In the genomic region with DNA sequence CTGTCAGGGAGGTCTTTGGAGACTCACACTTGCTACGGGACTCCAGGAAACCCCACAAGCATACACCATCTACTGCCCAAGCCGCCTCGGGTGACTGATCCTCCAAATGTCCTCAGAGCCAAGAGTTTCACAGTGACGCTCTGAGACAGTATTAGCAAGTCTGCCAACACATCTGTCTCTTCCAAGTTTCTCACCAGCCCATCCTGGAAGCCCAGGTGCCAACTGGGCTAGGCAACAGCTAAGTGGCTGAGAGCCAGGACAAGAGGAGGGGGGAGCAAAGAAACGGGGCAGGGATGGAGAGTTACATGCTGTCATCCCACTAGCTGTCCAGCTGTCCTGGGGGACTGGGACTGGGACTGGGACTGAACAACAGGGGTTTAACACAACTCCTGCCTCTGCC, we compare ENCODE assay signal across 12 mouse cellular contexts. TPM values are rescaled to one million over a fixed set of nuclear protein-coding genes. Genes with fewer than 3 reads are reported as not detected.
DNase-seq lines count a peak whose midpoint lies in the region; ATAC-seq and TF ChIP-seq lines count a peak whose summit lies in the region.
"Had no signal": no experiment of that assay in that cellular context is flagged by ENCODE, and none has a peak within 500 bp of the region (broad histone marks: within the 10 kb centered on the region; RNA-seq: fewer than 3 reads in every experiment).

No protein-coding gene starts in this region.

- no peaks in the 10 kb centered on the region for H3K9me3 ChIP-seq in heart, embryonic 12.5 days (replicated peaks)
- no peaks in the 10 kb centered on the region for H3K9me3 ChIP-seq in lung, embryonic 16.5 days (ENCODE audit: control insufficient read depth, low read length)
- no peaks in the 10 kb centered on the region for H3K9me3 ChIP-seq in heart, embryonic 13.5 days
- no peaks in the 10 kb centered on the region for H3K9me3 ChIP-seq in midbrain, embryonic 13.5 days
- H3K9me3 ChIP-seq: hindbrain, embryonic 15.5 days had no signal

- no peak overlapping the region; the same call in 1 of the 2 replicates for H3K27ac ChIP-seq in heart, embryonic 12.5 days (ENCODE audit: poor library complexity, severe bottlenecking)
- no peak overlapping the region for H3K27ac ChIP-seq in lung, embryonic 16.5 days (ENCODE audit: low read length)
- H3K27ac ChIP-seq in heart, embryonic 13.5 days (replicated peaks): no peak overlapping the region
- H3K27ac ChIP-seq in small intestine, adult 2 months (ENCODE audit: insufficient read depth, low read depth, low read length): peak overlapping the region; percentile 4; the same call in 1 of the 2 replicates
- H3K27ac ChIP-seq in midbrain, embryonic 13.5 days: no peak overlapping the region
- H3K27ac ChIP-seq: hindbrain, embryonic 15.5 days had no signal

- TF ChIP-seq CTCF in lung, adult 2 months (IDR thresholded peaks at IDR 0.05; ENCODE audit: insufficient read depth, low read length): no peak
- TF ChIP-seq CTCF in small intestine, adult 2 months (IDR thresholded peaks at IDR 0.05; ENCODE audit: extremely low read depth, insufficient read length, insufficient replicate concordance, low read depth, low read length): no peak

- no peaks in the 10 kb centered on the region for H3K27me3 ChIP-seq in heart, embryonic 12.5 days (replicated peaks)
- no peaks in the 10 kb centered on the region for H3K27me3 ChIP-seq in lung, embryonic 16.5 days (ENCODE audit: control insufficient read depth, insufficient read depth, low read depth, low read length)
- no peaks in the 10 kb centered on the region for H3K27me3 ChIP-seq in heart, embryonic 13.5 days (replicated peaks)
- no peaks in the 10 kb centered on the region for H3K27me3 ChIP-seq in small intestine, adult 2 months (ENCODE audit: control insufficient read depth, insufficient read depth, low read length)
- no peaks in the 10 kb centered on the region for H3K27me3 ChIP-seq in midbrain, embryonic 13.5 days
- H3K27me3 ChIP-seq: hindbrain, embryonic 15.5 days had no signal

- peak; percentile 27 for DNase-seq in heart, adult 8-10 months (ENCODE audit: low spot score)
- no peak for DNase-seq in lung, adult 2 months
- no peak for DNase-seq in thymus, postnatal 4 days
- DNase-seq: cerebellum, adult 8-10 months; right cerebral cortex, postnatal 14 days had no signal

- TF ChIP-seq POLR2A in lung, adult 2 months (IDR thresholded peaks at IDR 0.05; ENCODE audit: borderline replicate concordance, extremely low read depth, low read depth, low read length): no peak
- no peak for TF ChIP-seq POLR2A in small intestine, adult 2 months (IDR thresholded peaks at IDR 0.05; ENCODE audit: low read depth, low read length)

- H3K4me3 ChIP-seq in heart, embryonic 12.5 days: no peak overlapping the region
- H3K4me3 ChIP-seq in lung, embryonic 16.5 days (ENCODE audit: low read length): no peak overlapping the region
- no peak overlapping the region for H3K4me3 ChIP-seq in lung, adult 2 months (replicated peaks; ENCODE audit: extremely low read depth, low read depth, low read length)
- H3K4me3 ChIP-seq in heart, embryonic 13.5 days: no peak overlapping the region
- H3K4me3 ChIP-seq in small intestine, adult 2 months (ENCODE audit: low read depth, low read length): no peak overlapping the region
- no peak overlapping the region for H3K4me3 ChIP-seq in midbrain, embryonic 13.5 days (replicated peaks)
- H3K4me3 ChIP-seq: hindbrain, embryonic 15.5 days had no signal

- H3K4me1 ChIP-seq in heart, embryonic 12.5 days (replicated peaks): peaks cover 91% of the 10 kb centered on the region
- peaks cover 93% of the 10 kb centered on the region for H3K4me1 ChIP-seq in lung, embryonic 16.5 days (replicated peaks; ENCODE audit: control insufficient read depth, insufficient read depth, low read length)
- H3K4me1 ChIP-seq in lung, adult 2 months (ENCODE audit: control insufficient read depth, insufficient read depth, low read length): peaks cover 40% of the 10 kb centered on the region
- peaks cover 98% of the 10 kb centered on the region for H3K4me1 ChIP-seq in heart, embryonic 13.5 days
- peaks cover 33% of the 10 kb centered on the region for H3K4me1 ChIP-seq in small intestine, adult 2 months (ENCODE audit: control insufficient read depth, insufficient read depth, insufficient read length, low read length)
- H3K4me1 ChIP-seq in midbrain, embryonic 13.5 days (replicated peaks): peaks cover 7% of the 10 kb centered on the region; the same call in 1 of the 2 replicates

- ATAC-seq in heart, embryonic 12.5 days (ENCODE audit: insufficient number of reproducible peaks, low FRiP score): no peak
- peak; percentile 81 for ATAC-seq in lung, embryonic 16.5 days (ENCODE audit: low read depth)
- ATAC-seq in heart, embryonic 13.5 days (ENCODE audit: extremely low read depth, insufficient number of reproducible peaks, low FRiP score, low TSS enrichment): no peak
- ATAC-seq in midbrain, embryonic 13.5 days: no peak
- ATAC-seq: activated CD4-positive, CD25-positive, alpha-beta regulatory T cell, adult 4 months had no signal

- H3K4me2 ChIP-seq in heart, embryonic 12.5 days: no peak overlapping the region
- H3K4me2 ChIP-seq in lung, embryonic 16.5 days (ENCODE audit: low read depth, low read length): no peak overlapping the region
- H3K4me2 ChIP-seq in heart, embryonic 13.5 days: no peak overlapping the region
- H3K4me2 ChIP-seq in midbrain, embryonic 13.5 days (replicated peaks): no peak overlapping the region
- H3K4me2 ChIP-seq: hindbrain, embryonic 15.5 days had no signal

- 0 out of 2 replicates have a peak, but pooled peaks cover 5% of the 10 kb centered on the region for H3K36me3 ChIP-seq in heart, embryonic 12.5 days
- H3K36me3 ChIP-seq in lung, embryonic 16.5 days (ENCODE audit: control insufficient read depth, insufficient read depth, low read length): no peaks in the 10 kb centered on the region
- H3K36me3 ChIP-seq in heart, embryonic 13.5 days: 0 out of 2 replicates have a peak, but pooled peaks cover 9% of the 10 kb centered on the region
- H3K36me3 ChIP-seq in small intestine, adult 2 months (ENCODE audit: control insufficient read depth, insufficient read depth, low read length): no peaks in the 10 kb centered on the region
- no peaks in the 10 kb centered on the region for H3K36me3 ChIP-seq in midbrain, embryonic 13.5 days
- H3K36me3 ChIP-seq: hindbrain, embryonic 15.5 days had no signal

- 64% methylated on average over 5 of the region's 5 CpGs for WGBS in heart, embryonic 12.5 days
- WGBS in lung, embryonic 16.5 days: 36% methylated on average over 5 of the region's 5 CpGs
- WGBS in lung, adult 2 months: 44% methylated on average over 5 of the region's 5 CpGs
- 49% methylated on average over 5 of the region's 5 CpGs for WGBS in heart, embryonic 13.5 days
- 24% methylated on average over 5 of the region's 5 CpGs for WGBS in small intestine, adult 2 months
- WGBS in midbrain, embryonic 13.5 days: 81% methylated on average over 5 of the region's 5 CpGs

- H3K9ac ChIP-seq in heart, embryonic 12.5 days: no peak overlapping the region
- H3K9ac ChIP-seq in lung, embryonic 16.5 days (ENCODE audit: low read length): no peak overlapping the region
- peak overlapping the region; percentile 28; the same call in 1 of the 2 replicates for H3K9ac ChIP-seq in heart, embryonic 13.5 days
- H3K9ac ChIP-seq in midbrain, embryonic 13.5 days (replicated peaks): no peak overlapping the region
- H3K9ac ChIP-seq: hindbrain, embryonic 15.5 days had no signal

RNA-seq across cellular contexts. Expression of a gene that starts 13.1 kb away (rescaled TPM):
- total RNA-seq in heart, adult 8-10 months (2022): 10 to 100 TPM; 22.6 to 26.7 (median 26.0) TPM
- 63.6 and 65.0 TPM in 2 replicates for polyA plus RNA-seq in heart, embryonic 12.5 days (2016; fragmentation: Nextera tagmentation; extraction: Ambion mirVana)
- 49.2 and 49.9 TPM in 2 replicates for polyA plus RNA-seq in lung, embryonic 16.5 days (2015; fragmentation: Nextera tagmentation; extraction: Ambion mirVana)
- 74.9 and 95.5 TPM in 2 replicates for polyA plus RNA-seq in lung, adult 2 months (2012; rRNA removed)
- polyA plus RNA-seq in heart, embryonic 13.5 days (2015; fragmentation: Nextera tagmentation; extraction: Ambion mirVana): 39.5 and 40.4 TPM in 2 replicates
- 53.1 and 55.5 TPM in 2 replicates for polyA plus RNA-seq in small intestine, adult 2 months (2012; rRNA removed)
- 5.5 and 7.3 TPM in 2 replicates for polyA plus RNA-seq in midbrain, embryonic 13.5 days (2015; fragmentation: Nextera tagmentation; extraction: Ambion mirVana)
